Comparison of ENCODE assay signal across 7 mouse cellular contexts in genomic region chr11:50236937-50237835, GRCm38 (mm10). TPM values are rescaled to one million over a fixed set of nuclear protein-coding genes. Genes with fewer than 3 reads are reported as not detected.
DNase-seq lines count a peak whose midpoint lies in the region; ATAC-seq and TF ChIP-seq lines count a peak whose summit lies in the region.

No protein-coding gene starts in this region.

- WGBS in lung, postnatal 0 days: 6% methylated on average over 60 of the region's 66 CpGs
- WGBS in embryonic facial prominence, embryonic 14.5 days: 1% methylated on average over 35 of the region's 66 CpGs
- 3% methylated on average over 64 of the region's 66 CpGs for WGBS in midbrain, postnatal 0 days

- intact Hi-C loops in left cerebral cortex, postnatal 14 days (cut with DNase I): loop anchor here (5.0 kb wide), 2 partner anchors 55 to 125 kb away; partner anchors contain the start of gene Maml1

- TF ChIP-seq EP300 in lung, postnatal 0 days (IDR thresholded peaks at IDR 0.05): no peak

- H3K9ac ChIP-seq in lung, postnatal 0 days (replicated peaks; ENCODE audit: low read depth): peak overlapping the region; percentile 3; the same call in 1 of the 2 replicates
- H3K9ac ChIP-seq in embryonic facial prominence, embryonic 14.5 days (ENCODE audit: low read depth, low read length): peak overlapping the region; percentile 69
- H3K9ac ChIP-seq in midbrain, postnatal 0 days (replicated peaks; ENCODE audit: low read length, poor library complexity, severe bottlenecking): peak overlapping the region; percentile 55

- peak; percentile 36 for DNase-seq in lung, postnatal 0 days (ENCODE audit: low spot score)
- no peak for DNase-seq in lung, postnatal 36 days
- no peak for DNase-seq in embryonic facial prominence, embryonic 14.5 days (ENCODE audit: low spot score)
- peak; percentile 46 for DNase-seq in kidney, adult 9 months
- no peak for DNase-seq in midbrain, postnatal 0 days (ENCODE audit: low spot score)
- DNase-seq in embryo, embryonic 9.5 days (ENCODE audit: extremely low spot score): no peak
- DNase-seq in left cerebral cortex, postnatal 14 days (ENCODE audit: low spot score in 2 of 2): no peak

- peak overlapping the region; percentile 69 for H3K4me2 ChIP-seq in lung, postnatal 0 days (replicated peaks; ENCODE audit: low read depth, low read length)
- peak overlapping the region; percentile 98 for H3K4me2 ChIP-seq in embryonic facial prominence, embryonic 14.5 days (ENCODE audit: low read depth, low read length)
- H3K4me2 ChIP-seq in midbrain, postnatal 0 days (ENCODE audit: low read depth, low read length, poor library complexity, severe bottlenecking): peak overlapping the region; percentile 97

- peak; percentile 40 for ATAC-seq in lung, postnatal 0 days
- peak; percentile 38; the same call in 1 of the 2 replicates for ATAC-seq in embryonic facial prominence, embryonic 14.5 days (ENCODE audit: low read depth)
- ATAC-seq in midbrain, postnatal 0 days (ENCODE audit: low FRiP score): peak; percentile 2; the same call in 1 of the 2 replicates

- no peak overlapping the region for H3K27ac ChIP-seq in lung, postnatal 0 days (ENCODE audit: low read length)
- no peak overlapping the region for H3K27ac ChIP-seq in embryonic facial prominence, embryonic 14.5 days (replicated peaks; ENCODE audit: low read depth, low read length)
- H3K27ac ChIP-seq in midbrain, postnatal 0 days (ENCODE audit: low read depth, low read length): no peak overlapping the region

- peaks cover 25% of the 10 kb centered on the region; the same call in 1 of the 2 replicates for H3K36me3 ChIP-seq in lung, postnatal 0 days (ENCODE audit: insufficient read depth, low read length)
- H3K36me3 ChIP-seq in embryonic facial prominence, embryonic 14.5 days (ENCODE audit: control insufficient read depth, insufficient read depth, low read length): peaks cover 30% of the 10 kb centered on the region
- peaks cover 31% of the 10 kb centered on the region for H3K36me3 ChIP-seq in midbrain, postnatal 0 days (ENCODE audit: insufficient read depth, low read length)

- no peaks in the 10 kb centered on the region for H3K9me3 ChIP-seq in lung, postnatal 0 days (ENCODE audit: low read length)
- no peaks in the 10 kb centered on the region for H3K9me3 ChIP-seq in embryonic facial prominence, embryonic 14.5 days (ENCODE audit: control insufficient read depth, low read length)
- H3K9me3 ChIP-seq in midbrain, postnatal 0 days (ENCODE audit: low read length): no peaks in the 10 kb centered on the region

- H3K4me3 ChIP-seq in lung, postnatal 0 days (ENCODE audit: low read depth, low read length): peak overlapping the region; percentile 47
- H3K4me3 ChIP-seq in embryonic facial prominence, embryonic 14.5 days (ENCODE audit: low read depth, low read length): peak overlapping the region; percentile 64
- peak overlapping the region; percentile 58 for H3K4me3 ChIP-seq in midbrain, postnatal 0 days (ENCODE audit: low read depth, low read length)

- TF ChIP-seq CTCF in lung, postnatal 0 days (IDR thresholded peaks at IDR 0.05): no peak
- TF ChIP-seq CTCF in midbrain, postnatal 0 days (IDR thresholded peaks at IDR 0.05): no peak

- no peaks in the 10 kb centered on the region for H3K4me1 ChIP-seq in lung, postnatal 0 days (ENCODE audit: insufficient read depth, low read depth, low read length)
- H3K4me1 ChIP-seq in embryonic facial prominence, embryonic 14.5 days (ENCODE audit: control insufficient read depth, insufficient read depth, low read length): peaks cover 7% of the 10 kb centered on the region
- H3K4me1 ChIP-seq in midbrain, postnatal 0 days (ENCODE audit: insufficient read depth, low read length): 0 out of 2 replicates have a peak, but pooled peaks cover 5% of the 10 kb centered on the region

- no peaks in the 10 kb centered on the region for H3K27me3 ChIP-seq in lung, postnatal 0 days (replicated peaks; ENCODE audit: insufficient read depth, low read length)
- peaks cover 21% of the 10 kb centered on the region for H3K27me3 ChIP-seq in embryonic facial prominence, embryonic 14.5 days (replicated peaks; ENCODE audit: control insufficient read depth, insufficient read depth, low read length)
- H3K27me3 ChIP-seq in midbrain, postnatal 0 days (ENCODE audit: insufficient read depth, low read length): peaks cover 3% of the 10 kb centered on the region; the same call in 1 of the 2 replicates

RNA-seq across cellular contexts. Expression of gene Ltc4s, which starts 1.2 kb away (rescaled TPM):
- polyA plus RNA-seq in lung, postnatal 0 days (2015; fragmentation: Nextera tagmentation; extraction: Ambion mirVana): 21.8 and 21.9 TPM in 2 replicates
- 3.7 and 5.2 TPM in 2 replicates for polyA plus RNA-seq in embryonic facial prominence, embryonic 14.5 days (2014; fragmentation: Nextera tagmentation; extraction: Ambion mirVana)
- total RNA-seq in midbrain, postnatal 0 days (2014; rRNA removed): 3.5 and 21.3 TPM in 2 replicates
- 5.3 and 6.0 TPM in 2 replicates for polyA plus RNA-seq in midbrain, postnatal 0 days (2015; fragmentation: Nextera tagmentation; extraction: Ambion mirVana)
- 10 to 100 TPM; 11.4 to 11.6 TPM for total RNA-seq in left cerebral cortex, postnatal 14 days (2021)

RNA-seq across cellular contexts. Expression of gene Mgat4b, which starts 26.5 kb away (rescaled TPM):
- 43.4 and 44.4 TPM in 2 replicates for polyA plus RNA-seq in lung, postnatal 0 days (2015; fragmentation: Nextera tagmentation; extraction: Ambion mirVana)
- polyA plus RNA-seq in embryonic facial prominence, embryonic 14.5 days (2014; fragmentation: Nextera tagmentation; extraction: Ambion mirVana): 22.5 and 22.6 TPM in 2 replicates
- total RNA-seq in midbrain, postnatal 0 days (2014; rRNA removed): 115 and 152 TPM in 2 replicates
- polyA plus RNA-seq in midbrain, postnatal 0 days (2015; fragmentation: Nextera tagmentation; extraction: Ambion mirVana): 77.3 and 77.9 TPM in 2 replicates
- 100 to 1,000 TPM in 1 of 2 experiments, 10 to 100 TPM in 1; 97.3 to 100 TPM for total RNA-seq in left cerebral cortex, postnatal 14 days (2021)

RNA-seq across cellular contexts. Expression of gene Sqstm1, which starts 26.6 kb away (rescaled TPM):
- 405 and 426 TPM in 2 replicates for polyA plus RNA-seq in lung, postnatal 0 days (2015; fragmentation: Nextera tagmentation; extraction: Ambion mirVana)
- 239 and 247 TPM in 2 replicates for polyA plus RNA-seq in embryonic facial prominence, embryonic 14.5 days (2014; fragmentation: Nextera tagmentation; extraction: Ambion mirVana)
- total RNA-seq in midbrain, postnatal 0 days (2014; rRNA removed): 314 and 335 TPM in 2 replicates
- polyA plus RNA-seq in midbrain, postnatal 0 days (2015; fragmentation: Nextera tagmentation; extraction: Ambion mirVana): 455 and 484 TPM in 2 replicates
- total RNA-seq in left cerebral cortex, postnatal 14 days (2021): 100 to 1,000 TPM; 394 to 430 TPM

RNA-seq across cellular contexts. Expression of gene Maml1, which starts 54.9 kb away (rescaled TPM):
- polyA plus RNA-seq in lung, postnatal 0 days (2015; fragmentation: Nextera tagmentation; extraction: Ambion mirVana): 5.2 and 6.2 TPM in 2 replicates
- polyA plus RNA-seq in embryonic facial prominence, embryonic 14.5 days (2014; fragmentation: Nextera tagmentation; extraction: Ambion mirVana): 10.0 and 10.7 TPM in 2 replicates
- total RNA-seq in midbrain, postnatal 0 days (2014; rRNA removed): 12.5 and 12.8 TPM in 2 replicates
- 1.5 and 1.6 TPM in 2 replicates for polyA plus RNA-seq in midbrain, postnatal 0 days (2015; fragmentation: Nextera tagmentation; extraction: Ambion mirVana)
- total RNA-seq in left cerebral cortex, postnatal 14 days (2021): 1 to 10 TPM; 8.8 to 8.9 TPM

Comparison
In these comparisons a context has a peak if more than half of its experiments do, and no peak if none do; other contexts are left out.
1. DNase-seq: peak in lung, postnatal 0 days (single experiment) and kidney, adult 9 months (single experiment); none in lung, postnatal 36 days (single experiment), embryonic facial prominence, embryonic 14.5 days (single experiment), midbrain, postnatal 0 days (single experiment), embryo, embryonic 9.5 days (single experiment) and left cerebral cortex, postnatal 14 days (0 of 2).
2. H3K9ac ChIP-seq: peak in every context shown above with its lines; median percentile 69 in embryonic facial prominence, embryonic 14.5 days; 55 in midbrain, postnatal 0 days; 3 in lung, postnatal 0 days.
3. Peak in every context shown above with its lines, with median percentiles within 50 percentile points of each other: ATAC-seq, H3K4me2 ChIP-seq and H3K4me3 ChIP-seq.